Mouse (Mus musculus) layer of hippocampus, adult 9-10 months (tissue): ENCODE results near the gene Olfr586.

Source experiments
- DNase-seq: peaks from one replicate; pipeline ENCODE4 v3.0.0; 2022; ENCODE audit warnings: low spot score

Gene Olfr586

DNA sequence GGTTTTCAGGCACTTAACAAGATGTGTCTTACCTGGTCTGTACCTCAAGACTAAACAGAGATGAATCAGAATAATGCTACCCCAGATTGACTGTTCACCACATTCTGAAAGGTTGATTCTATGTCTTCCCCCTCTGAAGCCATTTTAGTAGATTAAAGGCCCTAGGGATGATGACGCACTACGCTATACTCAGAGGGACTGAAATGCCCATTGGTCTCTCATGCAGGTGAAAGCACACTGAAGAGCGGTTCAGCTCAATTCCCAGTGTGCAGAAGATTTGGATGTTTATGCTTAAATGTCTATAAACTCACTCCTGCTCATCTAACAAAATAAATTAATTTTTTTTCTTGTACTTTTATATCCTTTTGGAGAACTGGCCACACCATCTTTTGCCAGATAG lies at the start of gene Olfr586:
TSS of gene Olfr586 (minus strand) at position 101 of the 400 bp plus-strand sequence.
- no peak for DNase-seq

DNA sequence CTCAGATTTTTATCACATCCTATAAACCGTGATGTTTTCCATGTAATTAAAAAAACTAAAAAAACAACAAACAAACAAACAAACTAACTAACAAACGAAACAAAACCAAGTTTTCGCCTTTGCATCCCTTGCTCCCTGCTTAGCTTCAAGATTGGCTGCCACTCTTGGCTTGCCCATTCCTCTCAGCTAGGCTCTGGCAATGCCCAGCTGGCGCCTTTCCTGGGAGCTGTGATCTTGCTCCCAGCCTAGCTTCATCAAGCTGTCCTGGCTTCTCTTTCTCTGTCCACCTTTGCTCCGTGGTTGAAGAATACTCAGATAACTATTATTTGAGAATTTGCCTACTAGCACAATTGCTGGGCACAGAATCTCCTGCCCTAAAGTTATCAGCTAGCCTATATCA lies 44.3 kb upstream of the Olfr586 start:
- DNase-seq, result no peak

DNA sequence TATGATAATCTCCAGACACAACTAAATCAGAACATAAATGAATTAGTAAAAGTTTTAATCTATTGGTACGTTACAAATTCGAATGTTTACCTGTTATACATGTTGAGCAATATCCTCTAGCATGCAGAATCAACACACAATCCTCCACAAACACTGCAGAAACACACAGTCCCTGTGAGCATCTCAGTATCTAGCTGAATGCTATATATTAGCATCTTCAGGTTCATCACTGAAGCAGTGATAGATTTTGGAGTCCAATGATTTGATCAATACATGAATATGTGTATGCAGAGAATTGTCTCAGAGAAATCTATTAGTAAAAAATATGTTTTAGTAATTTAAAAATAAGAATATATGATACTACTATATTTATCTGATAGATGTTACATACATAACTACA lies 30.8 kb upstream of the Olfr586 start, which contains the start of gene Olfr589:
TSS of gene Olfr589 (minus strand) at position 101 of the 400 bp plus-strand sequence.
- DNase-seq, result no peak

DNA sequence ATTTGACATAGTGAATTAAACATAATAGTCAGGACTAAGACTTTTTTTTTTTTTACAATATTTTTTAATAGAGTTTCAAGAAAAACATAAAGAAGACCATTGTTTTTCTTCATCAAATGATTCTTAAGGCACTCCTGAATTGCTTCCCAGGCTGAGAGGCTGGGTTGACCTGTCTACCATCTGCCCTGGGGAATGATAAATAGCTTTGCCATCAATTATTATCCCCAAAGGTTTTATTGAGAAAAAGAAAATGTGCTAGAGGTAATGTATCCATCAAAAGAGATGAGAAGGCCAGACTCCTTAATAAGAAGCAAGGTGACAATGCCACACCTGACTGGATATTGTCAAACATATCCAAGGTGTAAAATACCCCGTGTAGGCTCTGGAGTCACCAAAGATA lies 15.1 kb upstream of the Olfr586 start, which contains the start of gene Olfr588-ps1:
TSS of gene Olfr588-ps1 (plus strand) at position 301 of the 400 bp plus-strand sequence.
- DNase-seq, result no peak

DNA sequence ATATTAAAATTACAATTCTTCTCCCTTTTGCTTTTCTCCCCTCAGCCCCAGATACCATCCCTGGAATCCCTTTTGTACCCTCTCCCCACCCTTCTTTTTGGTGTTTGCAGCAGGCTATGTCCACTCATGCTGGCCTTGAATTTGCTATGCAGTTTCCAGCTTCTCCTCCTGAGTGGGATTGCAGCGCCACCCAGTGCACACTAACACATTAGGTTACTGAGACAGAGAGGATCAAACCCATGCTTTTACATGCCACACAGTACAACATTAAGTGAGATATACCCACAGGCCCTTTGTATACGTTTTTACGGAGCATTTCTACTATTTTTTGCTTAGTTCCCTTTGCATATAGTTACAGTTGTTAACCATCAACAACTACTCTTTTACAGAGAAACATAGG lies 6.0 kb downstream of the Olfr586 start:
- no peak for DNase-seq

DNA sequence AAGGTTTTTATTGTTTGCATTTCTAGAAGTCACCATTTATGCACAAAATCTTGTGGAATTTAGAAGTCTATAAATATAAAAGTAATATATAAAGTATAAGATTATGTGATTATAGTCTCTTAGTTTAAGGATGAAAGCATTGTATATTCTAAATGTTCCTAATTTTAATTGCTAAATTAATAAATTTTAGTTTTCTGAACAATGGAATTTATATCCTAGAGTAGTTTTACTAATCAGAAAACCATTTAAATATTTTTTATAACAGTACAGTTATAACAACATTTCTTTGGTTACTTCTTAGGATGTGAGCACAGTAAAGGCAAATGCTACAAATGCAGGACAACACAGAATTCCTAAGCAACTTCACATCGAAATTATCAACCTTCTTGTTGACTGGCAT lies 28.0 kb downstream of the Olfr586 start, which contains the start of gene Olfr585:
TSS of gene Olfr585 (plus strand) at position 301 of the 400 bp plus-strand sequence.
- DNase-seq, result no peak

DNA sequence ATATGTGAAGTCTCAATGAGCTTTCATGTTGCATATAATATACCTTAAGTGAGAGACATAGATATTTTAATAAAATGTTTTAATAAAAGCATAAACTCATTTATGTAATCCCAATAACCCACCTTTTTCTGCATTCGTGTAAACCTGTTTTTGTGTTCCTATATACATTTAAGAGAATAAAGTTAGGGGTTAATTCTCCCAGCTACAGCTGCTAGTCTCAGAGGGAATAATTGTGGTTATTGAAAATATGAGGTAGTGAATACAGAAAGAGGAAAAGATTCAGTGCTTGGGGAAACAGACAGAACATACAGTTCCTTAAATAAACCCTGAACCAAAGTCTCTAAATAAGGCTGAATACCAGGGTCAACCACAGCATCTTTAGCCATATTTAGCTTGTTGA lies 43.9 kb downstream of the Olfr586 start, which contains the start of gene Olfr584:
TSS of gene Olfr584 (plus strand) at position 301 of the 400 bp plus-strand sequence.
- DNase-seq, result no peak
